Mouse (Mus musculus) bone marrow macrophage, adult 2 months (primary cell): ENCODE data around the gene Cdcp2.

Experiments
- CTCF ChIP-seq: IDR thresholded peaks from 2 replicates; pipeline ENCODE4 v1.5.1; 2012; ENCODE audit warnings: low read depth, mild to moderate bottlenecking, low read length, moderate library complexity
- POLR2A ChIP-seq: IDR thresholded peaks from 2 replicates; pipeline ENCODE4 v1.6.1; 2012; ENCODE audit warnings: mild to moderate bottlenecking, low read depth, low read length, borderline replicate concordance

DNA sequence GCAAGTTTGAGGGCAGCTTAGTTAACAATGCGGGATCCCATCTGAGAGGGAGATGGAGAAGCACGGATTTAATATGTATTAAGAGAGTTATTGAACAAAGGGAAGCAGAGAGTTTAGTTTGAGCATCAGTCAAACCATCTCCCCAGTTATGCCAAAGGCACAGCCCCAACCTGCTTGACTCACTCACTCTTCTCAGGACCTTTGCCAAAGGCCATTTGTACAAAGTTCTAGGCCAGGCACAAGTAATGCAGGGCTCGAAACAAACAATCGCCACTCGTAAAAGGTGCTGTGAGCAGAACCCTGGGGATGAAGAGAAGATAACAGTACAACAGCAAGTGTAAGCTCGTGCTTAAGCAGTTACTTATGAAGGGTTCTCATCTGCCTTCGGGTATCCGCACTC is 55.9 kb downstream of the Cdcp2 start:
- no peak for TF ChIP-seq CTCF
- TF ChIP-seq POLR2A, result no peak
